Mouse (Mus musculus) MEL-GATA-1-ER (cell line): ENCODE measurements around the gene Trpm4.

Source experiments
- DNase-seq: peaks from one replicate; pipeline ENCODE4 v3.0.0-alpha.2; 2012; ENCODE audit warnings: low read depth; ENCODE audit errors: extremely low read depth

Gene Trpm4

DNA sequence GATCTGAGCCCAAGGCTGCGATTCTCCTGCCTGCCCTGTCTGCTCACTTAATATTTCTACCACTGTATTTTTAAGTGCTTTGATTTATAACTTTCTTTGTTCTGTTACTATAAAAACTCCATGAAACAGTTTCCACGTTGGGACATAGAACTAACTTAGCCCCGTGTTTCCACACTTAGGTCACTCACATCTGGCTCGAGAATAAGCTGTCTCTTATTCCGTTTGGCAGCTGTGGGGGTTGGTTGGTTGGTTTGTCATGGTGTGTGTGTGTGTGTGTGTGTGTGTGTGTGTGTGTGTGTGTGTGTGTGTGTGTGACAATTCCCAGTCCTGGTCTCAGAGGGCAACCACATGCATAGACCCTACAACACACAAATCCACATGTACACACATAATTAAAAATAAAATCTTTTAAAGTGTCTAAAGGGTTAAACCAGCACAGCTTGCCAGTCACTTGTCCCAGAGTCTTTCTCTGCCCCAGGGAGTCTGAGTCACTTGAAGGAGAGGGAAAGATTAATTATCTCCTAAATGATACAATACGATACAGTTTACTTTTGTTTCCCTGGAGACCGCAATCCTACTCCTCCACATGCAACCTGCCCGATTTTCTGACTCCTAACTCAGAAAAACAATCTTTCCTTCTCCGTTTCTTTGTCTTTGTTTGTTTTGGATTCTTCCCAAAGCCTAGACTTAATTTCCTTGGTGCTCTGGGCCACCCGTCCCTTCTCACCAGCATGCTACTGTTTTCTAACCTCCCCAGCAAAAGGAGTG lies 20.7 kb downstream of the Trpm4 start:
- DNase-seq, result no peak

DNA sequence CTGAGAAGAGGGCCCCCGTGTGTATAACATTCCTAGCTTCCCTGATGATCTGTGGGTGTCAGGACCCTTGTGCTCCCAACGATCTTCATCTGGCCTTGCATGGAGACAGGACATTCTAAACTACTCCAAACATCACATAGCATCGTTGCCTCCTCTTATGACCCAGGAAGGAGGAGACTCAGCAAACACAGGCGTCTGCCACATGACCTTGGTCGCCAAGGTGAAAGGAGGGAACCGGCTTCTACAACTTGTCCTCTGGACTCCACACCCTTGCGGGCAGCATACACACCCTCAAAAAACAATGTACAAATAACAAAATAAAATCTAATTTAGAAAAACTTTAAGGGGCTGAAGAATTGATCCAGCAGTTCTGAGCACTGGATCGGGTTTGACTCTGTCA lies 21.6 kb downstream of the Trpm4 start:
- DNase-seq, result no peak

- no peak for DNase-seq
Observed at GRCm38 (mm10) chr7:45309455-45309854, 24.1 kb downstream of the Trpm4 start.

DNA sequence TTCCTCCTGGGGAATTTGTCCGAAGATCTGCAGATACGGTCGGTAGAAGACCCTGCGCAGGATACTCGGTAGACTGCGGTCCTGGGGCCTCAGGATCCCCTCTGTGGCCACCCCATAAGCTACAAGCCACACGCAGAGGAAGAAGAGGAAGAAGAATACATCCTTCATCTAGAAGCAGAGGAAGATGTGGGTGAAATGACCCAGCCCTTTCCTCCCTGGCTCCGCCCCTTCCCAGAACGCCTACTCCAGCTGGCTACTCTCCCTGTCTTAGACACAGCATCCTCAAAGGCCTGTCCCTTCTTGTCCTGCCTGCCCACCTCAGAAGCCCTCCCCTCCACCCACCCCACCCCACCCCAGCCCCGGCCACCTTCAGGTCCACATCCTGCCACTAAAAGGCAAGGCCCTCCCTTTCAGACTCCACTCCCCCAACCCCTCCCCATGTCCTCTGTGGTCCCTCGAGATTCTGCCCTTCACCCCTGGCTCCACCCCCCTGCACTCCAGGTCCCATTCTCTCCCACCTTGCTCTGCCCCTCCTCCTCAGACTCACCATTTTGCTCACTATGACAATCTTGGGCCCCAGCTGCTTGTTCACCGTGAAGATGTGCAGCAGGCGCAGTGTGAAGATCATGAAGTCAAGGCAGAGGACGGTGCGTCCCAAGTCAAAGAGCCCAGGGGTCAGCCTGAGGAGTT lies 24.9 kb downstream of the Trpm4 start:
- no peak for DNase-seq

- no peak for DNase-seq
Observed at GRCm38 (mm10) chr7:45305275-45305674, 28.3 kb downstream of the Trpm4 start.

GRCm38 (mm10) chr7:45304869-45305268 lies 28.7 kb downstream of the Trpm4 start:
- no peak for DNase-seq

DNA sequence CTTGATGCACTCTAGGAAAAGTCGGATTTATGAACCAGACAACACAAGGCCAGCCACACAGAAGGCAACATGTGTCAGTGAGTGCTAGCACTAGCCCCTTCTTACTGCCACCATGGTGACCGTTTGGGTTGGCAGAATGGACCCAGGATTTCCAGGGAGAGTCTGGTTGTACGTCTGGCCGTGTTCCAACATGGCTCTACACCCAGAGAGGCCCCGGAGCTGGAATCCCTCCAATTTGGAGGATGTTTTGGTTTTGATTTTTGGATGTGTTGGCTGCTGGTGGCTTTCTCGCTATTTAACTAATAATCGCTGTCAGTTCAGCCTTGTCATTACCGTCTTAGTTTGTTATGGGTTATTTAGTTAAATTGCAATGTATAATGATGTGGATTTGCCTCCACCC lies 31.0 kb downstream of the Trpm4 start:
- no peak for DNase-seq

GRCm38 (mm10) chr7:45300270-45300669 lies 33.3 kb downstream of the Trpm4 start:
- no peak for DNase-seq

GRCm38 (mm10) chr7:45299752-45300151 lies 33.8 kb downstream of the Trpm4 start:
- peak; percentile 78 for DNase-seq

GRCm38 (mm10) chr7:45297563-45297962 lies 36.0 kb downstream of the Trpm4 start:
- DNase-seq, result no peak

DNA sequence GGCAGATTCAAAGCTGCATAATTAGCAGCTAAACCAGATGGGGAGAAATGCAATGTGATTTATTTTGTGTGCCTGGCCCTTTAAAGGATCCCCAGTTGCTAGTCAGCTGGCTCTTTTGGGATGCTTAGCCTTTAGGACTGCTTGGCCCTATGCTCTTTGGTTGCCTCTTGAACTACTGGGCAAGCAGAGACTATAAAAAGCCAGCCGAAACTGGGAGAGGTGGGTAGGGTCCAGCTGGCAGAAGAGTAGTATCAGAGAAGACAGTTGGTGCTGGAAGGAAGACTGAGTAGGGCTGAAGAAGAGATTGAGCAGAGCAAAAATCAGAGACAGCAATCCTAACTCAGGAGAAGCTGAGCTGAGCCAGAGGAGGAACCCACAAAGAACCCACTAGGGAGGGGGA lies 37.0 kb downstream of the Trpm4 start:
- no peak for DNase-seq

GRCm38 (mm10) chr7:45286486-45286885 lies 47.1 kb downstream of the Trpm4 start:
- no peak for DNase-seq

DNA sequence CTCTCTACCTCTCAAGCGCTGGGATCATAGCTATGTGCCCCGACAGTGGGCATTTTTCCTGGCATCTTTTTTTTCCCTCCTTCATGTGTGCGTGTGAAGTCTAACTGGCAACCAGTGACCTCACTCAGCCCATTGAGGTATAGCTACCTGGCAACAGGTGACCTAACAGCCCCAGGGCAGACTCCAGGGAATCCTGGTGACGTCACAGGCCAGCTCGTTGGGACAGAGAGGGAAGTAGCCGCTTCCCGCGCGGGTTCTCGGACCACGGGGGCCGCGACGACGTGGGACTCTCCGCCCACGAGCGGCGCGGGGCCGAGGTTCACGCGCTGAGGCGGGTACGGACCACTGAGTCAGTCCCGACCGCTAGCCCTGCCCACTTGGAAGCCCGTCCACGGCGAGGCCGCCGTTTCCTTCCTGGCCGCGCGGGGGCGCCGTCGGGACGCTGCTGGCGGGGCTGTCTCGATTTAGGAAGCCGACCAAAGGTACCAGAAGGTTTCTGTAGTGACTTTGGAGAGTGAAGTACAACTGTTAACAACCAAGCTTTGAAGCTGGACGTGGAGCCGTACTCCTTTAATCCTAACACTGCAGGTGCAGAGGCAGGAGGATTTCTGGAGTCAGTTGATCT lies 56.3 kb downstream of the Trpm4 start, which contains the start of gene Slc6a21:
Gene Slc6a21, plus strand, starts transcription at position 378 of the 625 bp plus-strand sequence.
- peak; percentile 30 for DNase-seq

GRCm38 (mm10) chr7:45273672-45274071 lies 59.9 kb downstream of the Trpm4 start:
- DNase-seq, result no peak

DNA sequence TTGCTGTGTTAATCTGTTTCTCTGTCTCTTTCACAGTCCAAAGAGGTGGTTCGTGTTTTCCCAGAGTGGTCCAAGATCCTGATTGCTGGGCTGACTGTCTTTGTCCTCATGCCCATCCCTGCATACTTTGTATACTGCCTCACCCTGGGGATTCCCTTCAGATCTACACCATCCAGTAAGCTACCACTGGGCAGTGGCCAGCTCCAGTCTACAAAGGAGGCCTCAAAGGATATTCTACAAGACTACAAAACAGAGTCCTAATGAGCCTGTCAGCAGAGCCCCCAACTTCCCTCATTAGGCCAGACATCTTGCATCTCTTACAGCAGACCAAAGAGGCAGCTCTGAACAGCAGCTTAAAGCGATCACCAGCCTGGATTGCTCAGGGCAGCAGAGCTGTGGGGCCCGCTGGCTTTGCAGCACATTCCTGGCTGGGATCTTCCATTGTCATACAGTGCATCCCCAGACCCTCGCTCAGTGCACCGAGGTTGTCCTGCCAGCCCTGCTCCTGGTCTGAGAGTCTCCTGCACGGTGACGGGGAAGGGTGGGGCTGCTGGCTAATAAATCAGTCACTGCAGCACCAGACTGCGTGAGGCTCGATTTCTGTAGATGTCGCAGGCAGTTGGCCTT lies 60.7 kb downstream of the Trpm4 start:
- no peak for DNase-seq

DNA sequence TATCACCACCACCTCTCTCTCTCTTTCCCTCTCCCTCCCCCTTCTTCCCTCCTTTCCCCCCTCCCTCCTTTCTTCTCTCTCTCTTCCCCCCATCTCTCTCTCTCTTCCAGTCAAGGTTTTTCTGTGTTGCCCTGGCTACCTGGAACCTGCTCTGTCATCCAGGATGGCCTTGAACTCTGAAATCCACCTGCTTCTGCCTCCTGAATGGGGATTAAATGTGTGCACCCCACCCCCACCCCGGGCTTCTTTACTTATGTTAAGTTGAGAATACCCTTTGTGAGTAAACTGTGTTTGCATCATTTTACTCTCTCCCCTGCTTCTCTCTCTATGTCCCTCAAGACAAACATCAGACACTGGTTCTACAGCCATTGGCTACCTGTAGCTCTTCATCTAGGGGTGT lies 68.1 kb downstream of the Trpm4 start:
- no peak for DNase-seq

- no peak for DNase-seq
Observed at GRCm38 (mm10) chr7:45264348-45264747, 69.2 kb downstream of the Trpm4 start.

GRCm38 (mm10) chr7:45263006-45263607 lies 70.5 kb downstream of the Trpm4 start:
- DNase-seq, result no peak

DNA sequence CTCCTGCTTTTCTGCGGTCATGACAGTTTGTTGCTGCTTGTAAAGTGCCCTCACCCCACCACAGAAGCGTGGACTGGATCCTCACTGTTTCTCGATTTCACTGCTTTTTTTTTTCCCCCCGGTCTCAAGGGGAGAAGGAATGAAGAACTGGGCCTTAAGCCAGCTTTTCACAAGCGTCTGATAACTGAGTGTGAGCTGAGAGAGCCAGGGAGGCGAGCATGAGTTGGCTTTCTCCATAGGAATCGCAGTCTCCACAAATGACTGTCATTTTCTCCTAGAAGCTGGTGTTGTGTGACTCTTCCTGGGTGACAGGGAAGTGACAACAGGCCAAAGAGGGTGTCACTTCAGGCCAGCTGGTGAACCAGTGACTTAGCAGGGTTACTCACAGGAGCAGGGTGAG lies 71.3 kb downstream of the Trpm4 start:
- no peak for DNase-seq

GRCm38 (mm10) chr7:45259281-45259680 lies 74.3 kb downstream of the Trpm4 start:
- DNase-seq, result no peak

DNA sequence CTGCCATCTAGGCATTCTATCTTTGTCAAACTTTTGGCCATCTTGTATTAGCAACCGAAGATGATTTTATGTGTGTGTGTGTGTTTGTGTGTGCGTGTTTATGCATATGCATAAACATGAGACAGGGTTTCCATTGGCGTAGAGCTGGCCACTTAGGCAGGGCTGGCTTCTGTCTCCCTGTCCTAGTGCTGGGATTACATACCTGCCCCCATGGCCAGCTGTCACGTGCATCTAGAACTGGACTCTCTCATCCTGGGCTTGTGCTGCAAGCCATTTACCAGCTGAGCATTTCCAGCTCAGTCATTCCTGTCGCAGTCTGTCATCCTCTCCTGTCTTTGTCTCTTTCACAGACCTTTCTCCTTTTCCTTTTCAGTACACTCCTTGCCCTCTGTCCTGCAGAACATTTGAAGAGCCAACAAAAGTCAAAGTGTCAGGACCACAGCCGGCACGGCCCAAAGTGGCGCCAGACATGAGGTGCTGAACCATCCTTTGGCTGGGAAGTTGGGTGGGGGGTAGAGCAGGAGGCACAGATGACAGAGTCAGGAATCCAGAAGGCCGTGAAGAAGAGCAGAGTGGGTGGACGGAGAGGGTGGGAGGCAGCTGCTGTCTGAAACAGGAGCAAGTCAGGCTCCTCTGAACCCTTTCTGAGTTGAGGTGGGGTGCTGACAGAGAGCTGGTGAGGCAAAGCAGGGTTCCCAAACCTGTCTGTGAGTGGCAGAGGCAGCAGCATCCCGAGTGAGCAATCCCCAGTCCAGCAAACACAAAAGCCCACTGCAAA lies 76.3 kb downstream of the Trpm4 start:
- no peak for DNase-seq
